Mouse (Mus musculus): ENCODE results near the gene Rpusd4.

GRCm38 (mm10) chr9:35316771-35317211 is 49.1 kb downstream of the Rpusd4 start:
- TF ChIP-seq CTCF (IDR thresholded peaks at IDR 0.05; ENCODE audit: borderline replicate concordance, insufficient read depth, low read depth, low read length) (no peak), POLR2A (IDR thresholded peaks at IDR 0.05; ENCODE audit: borderline replicate concordance, insufficient read depth, low read length) (no peak)
